Mouse (Mus musculus) intestine, embryonic 14.5 days (tissue): Measurements from ENCODE around the gene Slc1a7. TPM values are rescaled to one million over a fixed set of nuclear protein-coding genes. Genes with fewer than 3 reads are reported as not detected.

ENCODE experiments used
- ATAC-seq: fragments of 200-750 bp; cut with Nextera tagmentation; replicated peaks from 2 replicates; pipeline ENCODE4 v1.8.0; 2017; ENCODE audit warnings: low read depth, moderate number of reproducible peaks, moderate TSS enrichment, moderate library complexity; ENCODE audit not compliant: low FRiP score, low TSS enrichment
- DNase-seq: peaks from one replicate; pipeline ENCODE4 v3.0.0-alpha.2; 2018; ENCODE audit warnings: low spot score
- H3K27ac ChIP-seq: fragments of 300-500 bp; sonication (generic); 2 replicates; pipeline ENCODE4 v1.5.1; 2014; ENCODE audit warnings: low read depth, mild to moderate bottlenecking, control low read depth
- H3K27me3 ChIP-seq: fragments of 300-500 bp; sonication (generic); replicated peaks from 2 replicates; pipeline ENCODE4 v1.6.1; 2014; ENCODE audit warnings: low read length, control low read depth; ENCODE audit not compliant: control insufficient read depth, insufficient read depth
- H3K36me3 ChIP-seq: fragments of 300-500 bp; sonication (generic); 2 replicates; pipeline ENCODE4 v1.6.1; 2014; ENCODE audit warnings: low read length, control low read depth; ENCODE audit not compliant: control insufficient read depth, insufficient read depth
- H3K4me1 ChIP-seq: fragments of 300-500 bp; sonication (generic); replicated peaks from 2 replicates; pipeline ENCODE4 v1.6.1; 2014; ENCODE audit warnings: low read length, control low read depth, mixed read lengths; ENCODE audit not compliant: control insufficient read depth, insufficient read depth
- H3K4me2 ChIP-seq: fragments of 300-500 bp; sonication (generic); 2 replicates; pipeline ENCODE4 v1.6.1; 2014; ENCODE audit warnings: low read length
- H3K4me3 ChIP-seq: fragments of 300-500 bp; sonication (generic); 2 replicates; pipeline ENCODE4 v1.5.1; 2014; ENCODE audit warnings: low read depth, low read length, control low read depth, mixed read lengths
- H3K9ac ChIP-seq: fragments of 300-500 bp; sonication (generic); 2 replicates; pipeline ENCODE4 v1.6.1; 2014; ENCODE audit warnings: mild to moderate bottlenecking, low read length
- H3K9me3 ChIP-seq: fragments of 300-500 bp; sonication (generic); 2 replicates; pipeline ENCODE4 v1.6.1; 2016; ENCODE audit warnings: low read length, control low read depth; ENCODE audit not compliant: control insufficient read depth
- whole genome bisulfite sequencing: fragments of 180-500 bp; shearing (Covaris S2); extraction: QIAGEN DNeasy Blood & Tissue Kit; methylation state at CpG from one replicate; pipeline ENCODE4 v1.1.7; 2014; 5-methylcytosine and 5-hydroxymethylcytosine counted together
- polyA plus RNA-seq: library from polyadenylated mRNA; unstranded; fragments of >200 nt; fragmentation: Nextera tagmentation; extraction: Ambion mirVana; gene quantifications from 2 replicates; pipeline ENCODE4 v1.2.1, GENCODE M21; 2014

Slc1a7 gene
- polyA plus RNA-seq, 1 experiment from 2014 or later, result 0.30 TPM

DNA sequence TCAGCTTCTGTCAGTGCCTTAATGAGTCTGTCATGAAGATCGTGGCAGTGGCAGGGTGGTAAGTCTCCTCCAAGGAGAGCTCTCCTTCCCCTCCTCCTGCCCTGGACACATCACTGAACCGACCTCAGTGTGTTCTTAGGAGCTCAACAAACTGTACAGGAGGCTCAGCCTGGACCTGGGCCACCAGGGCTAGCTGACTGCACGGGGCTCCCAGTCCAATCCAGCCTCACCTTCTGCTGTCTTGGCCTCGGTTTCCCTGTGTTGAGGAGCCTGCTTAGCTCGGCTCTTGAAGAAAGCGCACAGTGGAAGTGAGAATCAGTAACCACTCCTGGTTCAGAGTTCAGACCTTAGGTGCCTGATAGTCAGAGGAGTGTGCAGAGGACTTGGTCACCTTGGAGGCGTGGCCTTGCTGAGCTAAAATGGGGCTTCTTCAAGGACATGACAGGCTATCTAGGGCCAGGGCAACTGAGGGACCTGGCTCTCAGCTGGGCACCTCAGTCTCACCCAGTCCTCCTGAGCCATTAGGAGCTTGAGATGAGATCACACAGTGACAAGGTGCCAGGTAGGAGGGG, 39.5 kb downstream of the Slc1a7 start:
- Histone ChIP-seq H3K36me3 (no peaks in the 10 kb centered on the region), H3K9ac (no peak overlapping the region), H3K4me1 (no peaks in the 10 kb centered on the region; the same call in 1 of the 2 replicates), H3K4me2 (no peak overlapping the region), H3K27me3 (no peaks in the 10 kb centered on the region), H3K27ac (no peak overlapping the region), H3K4me3 (no peak overlapping the region), H3K9me3 (no peaks in the 10 kb centered on the region)
- ATAC-seq (no peak), DNase-seq (no peak)
- WGBS, result 78% methylated on average over 7 of the region's 7 CpGs

DNA sequence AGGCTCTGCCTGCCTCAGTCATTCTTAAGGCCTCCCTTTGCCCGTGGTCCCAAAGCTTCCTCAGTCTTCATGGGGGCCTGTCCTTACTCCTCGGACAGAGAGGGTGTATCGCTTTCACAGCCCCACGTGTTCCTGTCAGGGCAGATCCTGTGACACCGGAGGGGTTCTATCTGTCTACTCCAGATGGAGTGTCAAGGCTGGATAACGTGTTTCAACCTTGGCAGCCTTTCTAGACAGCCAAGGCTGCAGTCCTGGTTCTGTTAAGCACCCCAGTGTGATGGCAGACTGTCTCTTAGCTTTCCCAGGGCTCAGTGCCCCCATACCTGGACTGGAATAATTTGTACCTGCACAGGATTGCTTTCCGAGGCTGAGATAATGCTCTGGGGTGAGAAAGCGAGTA, 40.4 kb downstream of the Slc1a7 start:
- Histone ChIP-seq H3K4me2 (no peak overlapping the region), H3K4me1 (no peaks in the 10 kb centered on the region; the same call in 1 of the 2 replicates), H3K9ac (no peak overlapping the region), H3K27me3 (no peaks in the 10 kb centered on the region), H3K9me3 (no peaks in the 10 kb centered on the region), H3K36me3 (no peaks in the 10 kb centered on the region), H3K27ac (no peak overlapping the region), H3K4me3 (no peak overlapping the region)
- no peak for ATAC-seq
- WGBS, result 81% methylated on average over 8 of the region's 8 CpGs
- DNase-seq, result no peak

DNA sequence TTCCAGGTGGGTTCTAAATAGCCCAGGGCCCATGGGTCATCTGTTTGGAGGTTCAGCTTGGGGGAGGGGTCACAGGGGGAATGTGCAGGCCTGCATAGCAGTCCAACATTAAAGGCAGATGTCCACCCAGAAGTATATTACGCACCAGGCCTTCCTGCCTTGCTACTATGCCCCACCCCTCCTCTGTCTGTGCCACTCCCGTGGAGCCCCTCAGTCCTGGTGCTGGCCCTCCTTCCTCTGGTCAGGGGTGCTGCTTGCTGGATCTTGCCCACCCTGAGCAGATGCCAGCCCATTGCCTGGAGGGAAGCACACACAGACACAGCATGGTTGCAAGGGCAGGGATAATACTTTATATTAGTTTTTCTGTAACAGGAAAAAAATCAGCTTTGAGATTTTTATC, 46.3 kb downstream of the Slc1a7 start:
- H3K4me1 ChIP-seq, result 0 out of 2 replicates have a peak, but pooled peaks cover 6% of the 10 kb centered on the region
- 62% methylated on average over 2 of the region's 2 CpGs for WGBS
- H3K36me3 ChIP-seq, result no peaks in the 10 kb centered on the region
- ATAC-seq (no peak), DNase-seq (no peak)
- no peaks in the 10 kb centered on the region for H3K9me3 ChIP-seq
- H3K27me3 ChIP-seq, result no peaks in the 10 kb centered on the region
- H3K9ac ChIP-seq, result no peak overlapping the region
- H3K27ac ChIP-seq, result no peak overlapping the region
- H3K4me2 ChIP-seq, result no peak overlapping the region
- no peak overlapping the region for H3K4me3 ChIP-seq

DNA sequence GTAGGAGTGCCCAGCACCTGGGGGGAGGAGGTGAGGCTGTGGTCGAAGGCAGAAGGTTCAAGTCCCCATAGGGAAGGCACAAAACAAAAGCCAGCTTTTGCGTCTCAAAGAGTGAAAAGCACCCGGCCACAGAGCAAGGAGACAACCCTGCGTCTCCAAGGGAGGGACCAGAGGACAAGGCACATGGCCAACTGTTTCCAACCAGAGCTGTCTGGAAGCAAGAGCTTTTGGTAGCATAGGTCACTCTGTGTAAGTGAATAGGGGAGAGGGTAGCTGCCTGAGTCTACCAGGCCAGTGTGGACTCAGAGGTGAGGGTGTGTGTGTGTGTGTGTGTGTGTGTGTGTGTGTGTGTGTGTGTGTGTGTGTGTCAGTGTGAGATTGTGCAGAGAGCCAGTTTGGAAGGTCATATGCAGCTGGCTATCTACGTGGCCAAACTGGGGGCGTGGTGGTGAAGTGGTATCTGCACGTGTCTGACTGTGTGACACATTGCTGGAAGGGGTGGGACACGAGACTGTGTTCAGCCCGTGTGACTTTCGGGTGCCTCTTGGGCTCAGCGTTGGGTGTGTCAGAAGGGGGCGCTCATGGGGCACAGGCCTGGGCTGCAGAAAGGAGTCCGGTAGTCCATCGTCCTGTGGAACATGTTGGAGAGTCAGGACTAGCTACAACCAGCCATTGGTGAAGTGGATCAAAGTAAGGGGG, 47.1 kb downstream of the Slc1a7 start:
- H3K9me3 ChIP-seq, result no peaks in the 10 kb centered on the region
- WGBS, result 69% methylated on average over 14 of the region's 14 CpGs
- H3K9ac ChIP-seq, result no peak overlapping the region
- ATAC-seq (no peak), DNase-seq (no peak)
- no peaks in the 10 kb centered on the region for H3K36me3 ChIP-seq
- no peak overlapping the region for H3K4me3 ChIP-seq
- no peaks in the 10 kb centered on the region for H3K27me3 ChIP-seq
- H3K27ac ChIP-seq, result no peak overlapping the region
- no peak overlapping the region for H3K4me2 ChIP-seq
- H3K4me1 ChIP-seq, result 0 out of 2 replicates have a peak, but pooled peaks cover 6% of the 10 kb centered on the region

DNA sequence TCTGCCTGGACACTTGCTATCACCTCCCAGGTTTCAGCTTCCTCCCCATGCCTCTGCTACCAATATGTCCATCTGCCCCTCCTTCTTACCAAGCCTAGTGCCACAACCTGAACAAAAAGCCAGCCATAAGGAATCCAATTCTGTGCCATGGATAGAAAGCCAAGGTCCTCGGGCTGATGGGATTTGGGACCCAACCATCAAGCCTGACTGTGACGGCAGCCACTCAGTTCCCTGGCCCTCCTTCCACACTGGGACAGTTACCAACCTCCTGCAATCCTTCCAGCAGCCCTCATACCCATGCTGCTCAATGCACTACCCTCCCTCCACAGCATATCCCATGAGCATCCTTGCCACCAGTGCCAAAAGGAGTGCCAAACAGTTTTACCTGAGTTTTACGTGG, 48.2 kb downstream of the Slc1a7 start:
- DNase-seq (no peak), ATAC-seq (no peak)
- Histone ChIP-seq H3K36me3 (no peaks in the 10 kb centered on the region), H3K27me3 (no peaks in the 10 kb centered on the region), H3K4me3 (no peak overlapping the region), H3K27ac (no peak overlapping the region), H3K9ac (no peak overlapping the region), H3K4me1 (0 out of 2 replicates have a peak, but pooled peaks cover 6% of the 10 kb centered on the region), H3K4me2 (no peak overlapping the region), H3K9me3 (no peaks in the 10 kb centered on the region)
- WGBS, result 75% methylated on average over 3 of the region's 3 CpGs

DNA sequence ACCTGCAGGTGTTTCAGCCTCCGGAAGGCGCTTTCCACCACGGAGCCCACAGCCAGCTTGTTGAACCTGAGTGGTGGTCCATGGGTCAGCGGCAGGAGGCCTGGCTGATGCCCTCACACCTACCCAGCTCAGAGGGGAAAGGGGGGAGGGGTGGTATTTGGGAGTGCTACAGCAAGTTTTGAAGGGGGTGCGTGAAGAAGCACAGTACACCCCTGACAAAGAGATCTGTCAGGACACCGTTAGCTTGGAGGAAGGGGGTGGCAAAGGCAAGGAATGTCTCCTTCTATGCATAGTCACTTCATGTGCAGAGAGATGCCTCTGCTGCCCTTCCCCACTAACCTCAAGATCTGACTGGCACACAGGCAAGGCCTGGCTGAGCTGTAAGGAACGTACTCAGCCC, 49.7 kb downstream of the Slc1a7 start:
- H3K36me3 ChIP-seq, result no peaks in the 10 kb centered on the region
- DNase-seq, result no peak
- ATAC-seq, result no peak

DNA sequence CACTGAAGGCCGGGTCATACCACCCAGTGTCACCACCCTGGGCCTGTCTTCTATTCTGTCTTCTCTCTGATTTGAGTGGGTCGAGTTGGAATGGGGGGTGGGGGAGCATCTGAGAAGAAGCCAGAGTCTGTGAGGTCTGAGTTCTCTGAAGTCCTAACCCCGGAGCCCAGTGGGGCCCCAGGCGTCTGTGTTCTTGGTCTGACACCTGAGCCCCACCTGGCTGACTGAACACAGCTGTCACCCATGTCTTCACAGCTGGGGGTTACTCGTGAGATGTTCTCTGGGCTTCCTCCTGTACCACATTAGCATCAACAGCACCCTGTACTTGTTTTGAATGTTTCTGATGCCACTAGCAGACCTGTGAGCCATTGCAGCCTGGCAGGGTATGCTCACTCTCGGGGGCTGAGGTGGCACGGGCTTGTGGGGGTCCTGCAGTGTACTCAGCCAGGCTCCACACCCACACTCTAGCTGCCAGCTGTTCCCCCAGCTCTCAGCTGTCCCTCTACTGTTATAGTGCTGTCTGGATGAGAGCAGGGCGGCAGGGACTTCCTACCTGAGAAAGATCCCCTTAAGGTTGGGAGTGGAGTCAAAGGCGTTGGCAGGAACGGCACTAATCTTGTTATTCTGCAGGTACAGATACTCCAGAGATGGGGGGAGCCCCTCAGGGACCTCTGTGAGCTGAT, 50.2 kb downstream of the Slc1a7 start:
- ATAC-seq (no peak), DNase-seq (no peak)

More for the DNA sequence above, 49.7 kb downstream of the Slc1a7 start:
- Histone ChIP-seq H3K4me3 (no peak overlapping the region), H3K27ac (no peak overlapping the region), H3K4me2 (no peak overlapping the region), H3K27me3 (no peaks in the 10 kb centered on the region), H3K4me1 (0 out of 2 replicates have a peak, but pooled peaks cover 6% of the 10 kb centered on the region), H3K9me3 (no peaks in the 10 kb centered on the region), H3K9ac (no peak overlapping the region)
- 79% methylated on average over 7 of the region's 7 CpGs for WGBS

DNA sequence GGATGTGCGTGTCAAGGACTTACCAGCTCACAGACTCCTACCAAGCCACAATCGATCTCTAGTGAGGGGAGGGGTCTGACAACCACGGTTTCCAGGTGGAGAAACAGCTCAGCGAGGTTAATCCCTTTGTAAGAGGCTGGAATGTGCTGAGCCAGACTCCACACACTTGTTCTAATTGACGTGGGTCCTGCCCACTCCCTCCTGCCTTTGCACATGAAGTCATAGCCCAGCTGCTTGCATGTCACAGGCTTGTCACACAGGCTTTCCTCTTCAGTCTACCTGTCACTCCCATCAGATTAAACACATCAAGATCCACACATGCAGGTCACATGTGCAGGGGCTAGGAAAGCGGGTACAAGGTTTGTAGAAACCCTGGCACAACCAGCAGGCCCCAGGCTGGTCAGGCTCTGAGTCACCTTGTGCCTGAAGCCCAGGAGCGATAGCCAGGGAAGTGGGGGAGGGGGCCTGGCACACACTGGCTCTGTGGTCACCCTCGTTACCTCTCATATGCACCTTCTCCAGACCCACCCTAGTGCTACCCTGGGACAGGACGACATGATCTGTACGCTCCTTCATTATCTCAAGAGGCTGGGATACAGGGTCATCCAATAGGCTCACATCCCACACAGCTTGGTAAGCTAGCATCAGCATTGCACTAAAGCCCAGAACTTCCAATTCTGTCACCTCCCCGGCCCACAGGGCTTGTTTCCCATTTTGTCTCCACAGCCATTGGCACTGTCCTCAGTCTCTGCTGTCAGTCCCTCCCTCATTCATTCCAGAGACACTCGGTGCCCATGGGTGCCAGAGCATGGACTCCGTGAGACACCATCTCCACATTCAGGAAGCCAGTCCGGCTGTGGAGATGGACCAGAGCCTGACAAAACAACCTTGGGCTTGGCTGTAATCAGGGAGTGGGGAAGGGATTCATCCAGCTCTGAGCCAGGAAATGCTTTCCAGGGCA, 51.1 kb downstream of the Slc1a7 start:
- Histone ChIP-seq H3K9ac (no peak overlapping the region), H3K27me3 (no peaks in the 10 kb centered on the region), H3K4me2 (no peak overlapping the region), H3K4me1 (0 out of 2 replicates have a peak, but pooled peaks cover 6% of the 10 kb centered on the region), H3K27ac (no peak overlapping the region), H3K36me3 (no peaks in the 10 kb centered on the region), H3K9me3 (no peaks in the 10 kb centered on the region), H3K4me3 (no peak overlapping the region)
- DNase-seq (no peak), ATAC-seq (no peak)
- 47% methylated on average over 14 of the region's 14 CpGs for WGBS

More for the DNA sequence above, 50.2 kb downstream of the Slc1a7 start:
- H3K4me3 ChIP-seq, result no peak overlapping the region
- H3K27me3 ChIP-seq, result no peaks in the 10 kb centered on the region
- 43% methylated on average over 10 of the region's 10 CpGs for WGBS
- no peak overlapping the region for H3K9ac ChIP-seq
- H3K4me1 ChIP-seq, result 0 out of 2 replicates have a peak, but pooled peaks cover 6% of the 10 kb centered on the region
- H3K27ac ChIP-seq, result no peak overlapping the region
- no peaks in the 10 kb centered on the region for H3K36me3 ChIP-seq
- no peaks in the 10 kb centered on the region for H3K9me3 ChIP-seq
- H3K4me2 ChIP-seq, result no peak overlapping the region
